Comparison of ENCODE assay signal across 20 mouse cellular contexts in the genomic region with DNA sequence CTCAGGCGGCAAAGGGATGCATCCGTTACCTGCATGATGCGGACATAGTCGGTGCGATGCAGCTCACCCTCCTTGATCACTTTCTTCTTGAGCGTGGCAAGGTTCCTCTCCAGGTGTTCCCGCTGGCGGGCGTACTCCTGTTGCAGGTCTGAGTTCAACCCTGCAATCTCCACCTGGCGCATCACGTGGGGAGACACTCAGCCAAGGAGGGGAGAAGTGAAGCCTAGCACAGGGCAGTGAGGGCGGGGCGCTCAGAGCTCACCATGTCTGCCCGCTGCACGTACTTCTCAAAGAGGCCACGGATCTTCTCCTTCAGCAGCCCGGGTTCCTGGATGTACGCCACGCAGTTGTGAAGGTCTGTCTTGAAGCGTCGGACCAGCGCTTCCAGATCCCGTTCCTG. TPM values are rescaled to one million over a fixed set of nuclear protein-coding genes. Genes with fewer than 3 reads are reported as not detected.
DNase-seq lines count a peak whose midpoint lies in the region; ATAC-seq lines count a peak whose summit lies in the region.
"Had no signal": no experiment of that assay in that cellular context is flagged by ENCODE, and none has a peak within 500 bp of the region (broad histone marks: within the 10 kb centered on the region; RNA-seq: fewer than 3 reads in every experiment).

No protein-coding gene starts in this region.

- H3K4me2 ChIP-seq in limb, embryonic 11.5 days (ENCODE audit: low read depth, severe bottlenecking) = 0 out of 2 replicates have a peak overlapping the region, but pooled peaks have one; percentile 2
- H3K4me2 ChIP-seq in stomach, embryonic 14.5 days (replicated peaks; ENCODE audit: low read depth, low read length) = no peak overlapping the region
- H3K4me2 ChIP-seq in forebrain, embryonic 14.5 days (ENCODE audit: low read length) = no peak overlapping the region
- H3K4me2 ChIP-seq: embryonic facial prominence, embryonic 12.5 days; forebrain, embryonic 12.5 days; lung, embryonic 14.5 days; neural tube, embryonic 15.5 days; stomach, embryonic 15.5 days had no signal

- 72% methylated on average over 23 of the region's 23 CpGs for WGBS in limb, embryonic 11.5 days
- 78% methylated on average over 23 of the region's 23 CpGs for WGBS in limb, embryonic 10.5 days
- WGBS in stomach, embryonic 14.5 days = 73% methylated on average over 23 of the region's 23 CpGs
- 74% methylated on average over 23 of the region's 23 CpGs for WGBS in forebrain, embryonic 14.5 days

- peak overlapping the region; percentile 65 for H3K4me3 ChIP-seq in erythroblast, embryonic 14.5 days (replicated peaks)
- H3K4me3 ChIP-seq in limb, embryonic 11.5 days (ENCODE audit: low read depth, low read length) = no peak overlapping the region
- H3K4me3 ChIP-seq in limb, embryonic 10.5 days = no peak overlapping the region
- no peak overlapping the region for H3K4me3 ChIP-seq in stomach, embryonic 14.5 days (ENCODE audit: low read depth, low read length)
- no peak overlapping the region for H3K4me3 ChIP-seq in forebrain, embryonic 14.5 days (ENCODE audit: low read depth, low read length)
- H3K4me3 ChIP-seq: embryonic facial prominence, embryonic 12.5 days; forebrain, embryonic 12.5 days; megakaryocyte, embryonic 14.5 days; neural tube, embryonic 15.5 days; stomach, embryonic 15.5 days had no signal

- ATAC-seq in erythroblast, adult 5-6 weeks (replicated peaks; ENCODE audit: low FRiP score, poor library complexity, severe bottlenecking) = no peak
- ATAC-seq in limb, embryonic 11.5 days (ENCODE audit: insufficient number of reproducible peaks, low FRiP score, low TSS enrichment, low read depth) = no peak
- ATAC-seq in stomach, embryonic 14.5 days (ENCODE audit: insufficient number of reproducible peaks, insufficient read depth, low FRiP score, low read depth) = 0 out of 2 replicates have a peak, but pooled peaks have one; percentile 7
- no peak for ATAC-seq in forebrain, embryonic 14.5 days

- H3K27ac ChIP-seq in limb, embryonic 11.5 days (replicated peaks; ENCODE audit: low read depth, low read length) = no peak overlapping the region
- no peak overlapping the region for H3K27ac ChIP-seq in limb, embryonic 10.5 days
- no peak overlapping the region for H3K27ac ChIP-seq in stomach, embryonic 14.5 days (ENCODE audit: low read length)
- no peak overlapping the region for H3K27ac ChIP-seq in forebrain, embryonic 14.5 days (ENCODE audit: low read depth, low read length)
- H3K27ac ChIP-seq: embryonic facial prominence, embryonic 12.5 days; forebrain, embryonic 12.5 days; neural tube, embryonic 15.5 days; stomach, embryonic 15.5 days had no signal

- peaks cover 6% of the 10 kb centered on the region; the same call in 1 of the 2 replicates for H3K36me3 ChIP-seq in erythroblast, embryonic 14.5 days (ENCODE audit: control insufficient read depth)
- H3K36me3 ChIP-seq in limb, embryonic 11.5 days (ENCODE audit: control insufficient read depth, insufficient read depth, low read length) = no peaks in the 10 kb centered on the region
- H3K36me3 ChIP-seq in limb, embryonic 10.5 days = no peaks in the 10 kb centered on the region
- H3K36me3 ChIP-seq in stomach, embryonic 14.5 days (ENCODE audit: control insufficient read depth, insufficient read depth, low read length) = no peaks in the 10 kb centered on the region
- H3K36me3 ChIP-seq in forebrain, embryonic 14.5 days (ENCODE audit: control insufficient read depth, insufficient read depth, low read length) = no peaks in the 10 kb centered on the region
- H3K36me3 ChIP-seq: embryonic facial prominence, embryonic 12.5 days; forebrain, embryonic 12.5 days; neural tube, embryonic 15.5 days; stomach, embryonic 15.5 days had no signal

- peaks cover 26% of the 10 kb centered on the region for H3K9me3 ChIP-seq in erythroblast, embryonic 14.5 days (ENCODE audit: control insufficient read depth, low read length)
- H3K9me3 ChIP-seq in limb, embryonic 11.5 days (ENCODE audit: control insufficient read depth, low read length) = no peaks in the 10 kb centered on the region
- no peaks in the 10 kb centered on the region for H3K9me3 ChIP-seq in limb, embryonic 10.5 days (replicated peaks)
- H3K9me3 ChIP-seq in stomach, embryonic 14.5 days (ENCODE audit: control insufficient read depth, low read depth, low read length) = no peaks in the 10 kb centered on the region
- H3K9me3 ChIP-seq in forebrain, embryonic 14.5 days (replicated peaks; ENCODE audit: control insufficient read depth, low read length) = no peaks in the 10 kb centered on the region
- H3K9me3 ChIP-seq: embryonic facial prominence, embryonic 12.5 days; forebrain, embryonic 12.5 days; megakaryocyte, embryonic 14.5 days; neural tube, embryonic 15.5 days; stomach, embryonic 15.5 days had no signal

- H3K4me1 ChIP-seq in erythroblast, embryonic 14.5 days (ENCODE audit: control insufficient read depth) = peaks cover 58% of the 10 kb centered on the region
- H3K4me1 ChIP-seq in limb, embryonic 11.5 days (ENCODE audit: control insufficient read depth, insufficient read depth, low read length) = no peaks in the 10 kb centered on the region
- H3K4me1 ChIP-seq in limb, embryonic 10.5 days = no peaks in the 10 kb centered on the region
- H3K4me1 ChIP-seq in stomach, embryonic 14.5 days (ENCODE audit: control insufficient read depth, insufficient read depth, low read length) = no peaks in the 10 kb centered on the region
- no peaks in the 10 kb centered on the region for H3K4me1 ChIP-seq in forebrain, embryonic 14.5 days (ENCODE audit: control insufficient read depth, insufficient read depth, low read length)
- H3K4me1 ChIP-seq: embryonic facial prominence, embryonic 12.5 days; neural tube, embryonic 15.5 days; stomach, embryonic 15.5 days had no signal

- no peak overlapping the region for H3K9ac ChIP-seq in limb, embryonic 11.5 days (ENCODE audit: low read length)
- H3K9ac ChIP-seq in stomach, embryonic 14.5 days (replicated peaks; ENCODE audit: low read depth, low read length) = no peak overlapping the region
- H3K9ac ChIP-seq in forebrain, embryonic 14.5 days (ENCODE audit: low read length) = no peak overlapping the region
- H3K9ac ChIP-seq: embryonic facial prominence, embryonic 12.5 days; forebrain, embryonic 12.5 days; lung, embryonic 14.5 days; neural tube, embryonic 15.5 days; stomach, embryonic 15.5 days had no signal

- H3K27me3 ChIP-seq in erythroblast, embryonic 14.5 days (ENCODE audit: control insufficient read depth) = peaks cover 50% of the 10 kb centered on the region
- H3K27me3 ChIP-seq in limb, embryonic 11.5 days (ENCODE audit: control insufficient read depth, insufficient read depth, low read length) = 0 out of 2 replicates have a peak, but pooled peaks cover 2% of the 10 kb centered on the region
- H3K27me3 ChIP-seq in limb, embryonic 10.5 days (ENCODE audit: low read depth, poor library complexity, severe bottlenecking) = peaks cover 19% of the 10 kb centered on the region
- H3K27me3 ChIP-seq in stomach, embryonic 14.5 days (ENCODE audit: control insufficient read depth, insufficient read depth, low read length) = no peaks in the 10 kb centered on the region
- H3K27me3 ChIP-seq in forebrain, embryonic 14.5 days (replicated peaks; ENCODE audit: control insufficient read depth, insufficient read depth, low read length) = no peaks in the 10 kb centered on the region
- H3K27me3 ChIP-seq: embryonic facial prominence, embryonic 12.5 days; neural tube, embryonic 15.5 days; stomach, embryonic 15.5 days had no signal

- DNase-seq in limb, embryonic 11.5 days (ENCODE audit: low spot score) = no peak
- no peak for DNase-seq in limb, embryonic 10.5 days (ENCODE audit: low spot score)
- peak; percentile 72 for DNase-seq in liver
- no peak for DNase-seq in layer of hippocampus, postnatal 36 days
- no peak for DNase-seq in forebrain, embryonic 14.5 days (ENCODE audit: low spot score)
- DNase-seq: kidney, adult 11 months; kidney, postnatal 25 days; lung, embryonic 14.5 days had no signal

RNA-seq across cellular contexts. Expression of gene Tmem125, which starts 25.5 kb away (rescaled TPM):
- not detected in 2 replicates for polyA plus RNA-seq in erythroblast, embryonic 14.5 days (2012)
- not detected in 2 replicates for total RNA-seq in erythroblast, adult 5-6 weeks (2015; ENCODE audit: low replicate concordance)
- not detected in 2 replicates for total RNA-seq in erythroblast, adult 5-6 weeks (2017; ENCODE audit: low replicate concordance)
- polyA plus RNA-seq in limb, embryonic 11.5 days (2014; fragmentation: Nextera tagmentation; extraction: Ambion mirVana) = 0.27 and 0.33 TPM in 2 replicates
- 0.34 and 0.54 TPM in 2 replicates for polyA plus RNA-seq in limb, embryonic 10.5 days (2016; fragmentation: Nextera tagmentation; extraction: Ambion mirVana)
- 5.0 and 6.5 TPM in 2 replicates for polyA plus RNA-seq in stomach, embryonic 14.5 days (2014; fragmentation: Nextera tagmentation; extraction: Ambion mirVana)
- total RNA-seq in layer of hippocampus, postnatal 36 days (2021) = 1 to 10 TPM; 5.6 to 8.1 TPM
- polyA plus RNA-seq in forebrain, embryonic 14.5 days (2014; fragmentation: Nextera tagmentation; extraction: Ambion mirVana) = not detected in 2 replicates
- total RNA-seq: granulocyte monocyte progenitor cell, adult 5-6 weeks; hematopoietic stem cell, adult 5-6 weeks had no signal
- polyA plus RNA-seq: forebrain, embryonic 12.5 days had no signal

RNA-seq across cellular contexts. Expression of gene 2610528J11Rik, which starts 42.5 kb away (rescaled TPM):
- polyA plus RNA-seq in erythroblast, embryonic 14.5 days (2012) = 0.05 TPM in 1 of 2 replicates, not detected in the other
- not detected in 2 replicates for total RNA-seq in erythroblast, adult 5-6 weeks (2015; ENCODE audit: low replicate concordance)
- total RNA-seq in erythroblast, adult 5-6 weeks (2017; ENCODE audit: low replicate concordance) = not detected in 2 replicates
- polyA plus RNA-seq in limb, embryonic 11.5 days (2014; fragmentation: Nextera tagmentation; extraction: Ambion mirVana) = 1.0 and 1.6 TPM in 2 replicates
- 0.78 and 1.2 TPM in 2 replicates for polyA plus RNA-seq in limb, embryonic 10.5 days (2016; fragmentation: Nextera tagmentation; extraction: Ambion mirVana)
- 17.9 and 18.3 TPM in 2 replicates for polyA plus RNA-seq in stomach, embryonic 14.5 days (2014; fragmentation: Nextera tagmentation; extraction: Ambion mirVana)
- total RNA-seq in layer of hippocampus, postnatal 36 days (2021) = not detected
- not detected in 2 replicates for polyA plus RNA-seq in forebrain, embryonic 14.5 days (2014; fragmentation: Nextera tagmentation; extraction: Ambion mirVana)
- total RNA-seq: granulocyte monocyte progenitor cell, adult 5-6 weeks; hematopoietic stem cell, adult 5-6 weeks; layer of hippocampus, postnatal 10 days; left cerebral cortex, postnatal 25 days had no signal
- polyA plus RNA-seq: neural tube, embryonic 15.5 days had no signal

RNA-seq across cellular contexts. Expression of gene Cfap57, which starts 51.3 kb away (rescaled TPM):
- 0.17 and 0.32 TPM in 2 replicates for polyA plus RNA-seq in erythroblast, embryonic 14.5 days (2012)
- total RNA-seq in erythroblast, adult 5-6 weeks (2015; ENCODE audit: low replicate concordance) = 0.63 TPM in 1 of 2 replicates, not detected in the other
- total RNA-seq in erythroblast, adult 5-6 weeks (2017; ENCODE audit: low replicate concordance) = 0.51 and 0.84 TPM in 2 replicates
- polyA plus RNA-seq in limb, embryonic 11.5 days (2014; fragmentation: Nextera tagmentation; extraction: Ambion mirVana) = 0.40 and 0.45 TPM in 2 replicates
- polyA plus RNA-seq in limb, embryonic 10.5 days (2016; fragmentation: Nextera tagmentation; extraction: Ambion mirVana) = 0.36 and 0.64 TPM in 2 replicates
- polyA plus RNA-seq in stomach, embryonic 14.5 days (2014; fragmentation: Nextera tagmentation; extraction: Ambion mirVana) = 0.19 and 0.20 TPM in 2 replicates
- under 1 TPM; 0.78 to 0.90 TPM for total RNA-seq in layer of hippocampus, postnatal 36 days (2021)
- polyA plus RNA-seq in forebrain, embryonic 14.5 days (2014; fragmentation: Nextera tagmentation; extraction: Ambion mirVana) = 0.81 and 0.91 TPM in 2 replicates

RNA-seq across cellular contexts. Expression of gene Ebna1bp2, which starts 51.3 kb away (rescaled TPM):
- polyA plus RNA-seq in erythroblast, embryonic 14.5 days (2012) = 0.83 and 1.8 TPM in 2 replicates
- total RNA-seq in erythroblast, adult 5-6 weeks (2015; ENCODE audit: low replicate concordance) = 28.4 and 35.1 TPM in 2 replicates
- 12.6 and 20.6 TPM in 2 replicates for total RNA-seq in erythroblast, adult 5-6 weeks (2017; ENCODE audit: low replicate concordance)
- 180 and 190 TPM in 2 replicates for polyA plus RNA-seq in limb, embryonic 11.5 days (2014; fragmentation: Nextera tagmentation; extraction: Ambion mirVana)
- polyA plus RNA-seq in limb, embryonic 10.5 days (2016; fragmentation: Nextera tagmentation; extraction: Ambion mirVana) = 180 and 228 TPM in 2 replicates
- 137 and 147 TPM in 2 replicates for polyA plus RNA-seq in stomach, embryonic 14.5 days (2014; fragmentation: Nextera tagmentation; extraction: Ambion mirVana)
- 10 to 100 TPM; 61.8 to 64.2 TPM for total RNA-seq in layer of hippocampus, postnatal 36 days (2021)
- polyA plus RNA-seq in forebrain, embryonic 14.5 days (2014; fragmentation: Nextera tagmentation; extraction: Ambion mirVana) = 167 and 176 TPM in 2 replicates
